Mouse (Mus musculus): ENCODE measurements around the gene Ttc39d.

DNA sequence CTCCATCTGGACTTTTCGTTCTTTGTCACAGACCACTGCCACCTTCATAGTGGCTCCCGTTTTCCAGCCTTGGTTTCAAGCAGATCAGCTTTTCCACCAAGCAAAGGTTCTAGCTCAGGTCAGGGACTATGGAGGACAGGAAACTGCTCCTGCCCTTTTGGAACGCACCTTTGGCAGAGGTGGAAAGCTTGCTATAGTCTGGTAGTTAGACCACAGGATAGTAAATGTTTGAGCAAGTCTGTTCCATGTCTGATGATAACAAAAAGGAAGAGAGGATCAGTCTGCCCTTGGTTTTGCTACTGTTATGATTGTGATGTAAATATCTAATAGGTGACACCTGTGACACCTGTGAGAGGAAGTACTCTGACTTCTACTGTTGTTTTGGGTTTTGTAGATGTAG is 31.3 kb upstream of the Ttc39d start:
- TF ChIP-seq CTCF (IDR thresholded peaks at IDR 0.05; ENCODE audit: borderline replicate concordance, insufficient read depth, low read depth, low read length), result no peak
- no peak for TF ChIP-seq POLR2A (IDR thresholded peaks at IDR 0.05; ENCODE audit: borderline replicate concordance, insufficient read depth, low read length)

Measured in cerebellum, adult 2 months (tissue).